Mouse (Mus musculus) spleen, adult 10 weeks (tissue): ENCODE results near the gene Acsm1. TPM values are rescaled to one million over a fixed set of nuclear protein-coding genes. Genes with fewer than 3 reads are reported as not detected.

Source experiments
- polyA plus RNA-seq: library from polyadenylated mRNA; stranded (reverse); fragments of 350-450 nt; fragmentation: Illumina TruSeq; extraction: RNeasy Lipid Tissue Mini Kit (QIAGEN cat#74804); gene quantifications from one replicate; pipeline ENCODE4 v1.2.3, GENCODE M21; 2015; ENCODE audit warnings: low replicate concordance; ENCODE audit not compliant: insufficient read depth

The Acsm1 gene
- polyA plus RNA-seq: not detected

DNA sequence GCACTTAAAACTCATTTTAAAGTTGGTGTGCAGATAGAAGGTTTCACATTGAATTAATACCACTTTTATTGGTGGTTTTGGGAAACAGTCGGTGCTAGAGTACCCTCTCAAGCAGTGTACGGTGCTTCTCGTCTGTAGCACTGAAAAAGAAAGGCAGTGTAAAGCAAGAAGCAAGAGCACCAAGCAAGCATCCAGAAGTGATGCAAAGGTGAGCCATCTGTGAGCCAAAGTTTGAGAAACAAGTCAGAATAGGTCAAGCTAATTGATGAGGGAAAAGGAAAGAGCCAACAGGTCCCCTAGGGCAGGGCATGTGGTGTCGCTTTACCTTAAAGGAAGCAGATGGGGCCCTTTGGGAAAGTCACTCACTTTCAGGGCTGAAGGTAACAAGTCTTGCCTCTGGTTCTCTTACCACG is at the start of gene Acsm1:
TSS of gene Acsm1 (plus strand) at position 363 of the 413 bp plus-strand sequence.

DNA sequence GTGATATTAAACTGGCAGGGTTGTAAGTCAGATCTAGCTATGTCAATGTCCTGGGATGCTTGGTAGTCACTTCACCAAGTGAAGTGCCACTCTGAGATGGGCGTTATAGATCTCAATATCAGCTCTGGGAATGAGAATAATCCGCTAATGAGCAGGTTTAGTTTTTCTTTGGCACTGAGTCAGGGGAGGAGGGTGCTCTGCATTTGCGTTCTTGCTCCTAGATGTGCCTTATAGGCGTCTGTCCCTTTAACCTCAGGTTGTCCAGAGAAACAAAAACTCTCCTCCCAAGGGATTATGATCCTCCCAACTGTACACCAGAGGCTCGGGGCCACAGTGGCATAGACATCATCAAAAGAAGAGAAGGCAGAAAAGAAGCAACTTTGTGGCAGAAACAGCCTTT is 82.9 kb downstream of the Acsm1 start, which contains the start of gene Acsm4:
TSS of gene Acsm4 (plus strand) at position 301 of the 400 bp plus-strand sequence.

Other genes starting within 250 kb of the Acsm1 start
- gene Gp2, start 147.7 kb upstream of the Acsm1 start, polyA plus RNA-seq: 3.7 TPM
- not detected for gene Umod, start 127.7 kb upstream of the Acsm1 start, polyA plus RNA-seq
- not detected for gene Acsm5, start 87.6 kb upstream of the Acsm1 start, polyA plus RNA-seq
- gene Pdilt, start 83.5 kb upstream of the Acsm1 start, polyA plus RNA-seq: not detected
- not detected for gene Acsm2, start 52.7 kb upstream of the Acsm1 start, polyA plus RNA-seq
- not detected for gene Acsm4, start 83.0 kb downstream of the Acsm1 start, polyA plus RNA-seq
- gene Thumpd1, start 113.8 kb downstream of the Acsm1 start, polyA plus RNA-seq: 65.0 TPM
- gene Acsm3, start 153.9 kb downstream of the Acsm1 start, polyA plus RNA-seq: 0.22 TPM
- gene Rexo5, start 187.0 kb downstream of the Acsm1 start, polyA plus RNA-seq: 31.5 TPM
- 12.9 TPM for gene Eri2, start 187.0 kb downstream of the Acsm1 start, polyA plus RNA-seq